Mouse (Mus musculus) A20 (cell line): Measurements from ENCODE around the gene Naa20.
A peak's percentile ranks its signal among the peaks of the same experiment; 100 is the strongest.

Source experiments
- DNase-seq: peaks from one replicate; pipeline ENCODE4 v3.0.0-alpha.2; 2011; ENCODE audit warnings: low read depth, low spot score

The Naa20 gene

DNA sequence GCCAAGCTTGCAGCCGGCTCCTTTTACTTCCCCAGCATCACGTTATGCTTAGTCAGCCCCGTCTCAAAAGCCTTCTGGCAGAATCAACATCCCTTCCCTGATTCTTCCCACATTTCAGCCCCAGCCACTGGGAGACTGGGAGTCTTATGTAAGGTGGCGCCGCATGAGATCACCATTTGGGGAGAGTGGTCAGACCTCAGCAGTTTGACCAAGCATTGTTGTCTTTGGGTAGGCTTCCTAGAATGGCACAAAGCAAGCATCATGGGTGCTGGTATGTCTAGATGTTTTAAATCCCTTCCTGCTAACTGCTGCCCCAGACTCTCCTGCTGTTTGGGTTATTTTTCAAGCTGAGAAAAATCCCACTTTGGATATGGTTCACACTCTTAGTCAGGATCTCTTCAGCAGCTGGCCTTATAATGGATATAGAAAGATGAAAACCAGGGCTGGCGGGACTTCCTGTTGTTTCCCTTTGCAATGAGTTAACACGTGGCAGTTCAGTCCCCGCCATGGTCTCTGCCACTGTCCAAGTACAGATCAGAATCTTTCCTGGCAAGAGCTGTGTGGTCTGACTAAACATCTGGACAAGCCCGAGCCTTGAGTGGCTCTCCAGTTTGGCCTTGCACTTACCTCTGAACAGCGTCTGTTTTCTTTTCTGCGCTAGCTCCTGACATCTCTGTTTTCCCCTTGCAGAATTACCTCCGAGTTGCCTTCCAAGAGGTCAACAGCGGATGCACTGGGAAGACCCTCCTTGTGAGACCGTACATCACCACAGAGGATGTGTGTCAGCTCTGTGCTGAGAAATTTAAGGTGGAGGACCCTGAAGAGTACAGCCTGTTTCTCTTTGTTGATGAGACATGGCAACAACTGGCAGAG lies 16.8 kb upstream of the Naa20 start:
- no peak for DNase-seq

DNA sequence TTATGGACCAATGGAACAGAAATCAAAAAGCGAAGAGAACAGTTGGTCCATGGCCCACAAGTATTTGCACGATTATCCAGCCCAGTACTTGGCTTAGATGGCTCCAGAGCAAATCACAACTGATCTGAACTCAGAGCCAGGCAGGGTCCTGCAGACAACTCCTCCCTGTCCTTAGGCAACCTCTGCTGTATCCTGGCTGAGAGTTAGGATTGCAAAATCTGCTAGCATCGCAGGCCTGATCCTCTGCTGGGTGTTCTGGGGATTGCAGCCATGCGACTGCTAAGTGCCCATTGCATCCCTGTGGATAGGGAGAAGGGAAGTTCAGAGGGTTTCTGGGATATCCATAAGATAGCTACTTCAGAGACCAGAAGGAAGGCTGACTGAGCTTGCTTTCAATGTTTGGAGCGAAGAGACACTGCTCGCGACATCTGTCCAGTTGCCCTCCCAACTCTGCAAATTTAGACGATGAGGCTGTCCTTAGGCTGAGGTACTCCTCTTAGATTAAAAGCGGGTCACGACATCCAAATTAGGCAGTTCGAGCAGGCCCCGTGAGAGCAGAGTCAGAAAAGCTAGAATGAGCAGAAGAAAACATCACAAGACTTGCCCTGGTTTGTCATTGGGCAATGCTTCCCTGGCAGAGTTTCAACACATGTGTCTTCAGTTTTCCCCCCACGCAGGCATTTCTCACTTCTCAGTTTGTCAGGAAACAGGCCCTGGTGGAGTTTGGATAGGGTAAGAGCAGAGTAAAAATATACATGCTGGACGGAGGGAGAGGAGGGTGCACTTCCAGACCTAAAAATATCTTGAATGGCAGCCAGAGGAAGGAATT lies 13.7 kb upstream of the Naa20 start:
- DNase-seq, result no peak

DNA sequence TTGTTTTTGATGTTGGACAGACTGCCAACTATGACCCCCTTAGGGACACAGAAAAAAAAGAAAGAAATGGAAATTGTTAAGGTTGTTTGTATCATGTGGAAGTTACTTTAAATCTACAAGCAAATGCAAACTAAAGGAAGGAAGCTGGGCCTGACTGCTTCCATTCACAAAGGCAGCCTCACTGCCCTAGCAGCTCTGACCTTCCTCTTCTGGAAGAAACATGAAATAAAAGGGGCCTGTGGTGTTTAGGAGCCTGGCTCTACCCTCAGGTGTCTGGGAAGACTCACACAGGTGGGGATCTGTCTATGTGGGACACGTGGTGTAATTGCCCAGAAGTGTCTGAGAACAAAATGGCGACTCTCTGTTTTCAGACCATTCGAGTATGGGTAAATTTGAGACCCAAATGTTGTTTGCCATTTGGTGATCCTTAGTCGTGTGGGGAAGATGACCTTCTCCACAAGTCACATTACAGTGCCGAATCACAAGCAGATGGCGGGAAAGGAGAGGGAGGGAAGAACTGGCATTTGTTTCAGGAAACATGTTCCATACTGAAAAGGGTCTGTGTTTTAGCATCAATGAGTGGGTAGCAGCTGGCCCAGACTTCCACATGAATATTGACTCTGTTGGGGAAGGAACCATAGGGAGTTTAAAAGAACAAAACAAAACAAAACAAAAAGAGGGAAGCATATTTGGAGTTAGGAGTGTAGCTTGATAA lies 13.0 kb upstream of the Naa20 start:
- no peak for DNase-seq

DNA sequence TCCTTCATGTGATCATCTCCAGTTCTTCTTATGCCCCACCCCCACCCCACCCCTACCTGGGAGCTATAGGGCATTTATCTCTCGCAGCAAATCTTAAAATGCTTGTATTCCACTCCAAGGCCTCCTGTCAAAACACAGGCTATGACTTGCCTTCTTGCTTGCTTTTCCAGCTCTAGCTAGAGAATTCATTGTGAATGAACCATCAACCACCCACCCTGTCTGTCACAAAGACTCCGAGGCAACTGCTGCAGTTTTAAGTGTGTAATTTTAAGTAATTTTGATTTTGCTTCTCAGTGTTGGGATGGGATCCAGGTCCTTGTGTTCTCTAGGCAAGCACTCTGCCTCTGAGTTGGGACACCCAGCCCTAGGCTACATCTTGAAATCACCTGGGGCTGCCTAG lies 11.3 kb upstream of the Naa20 start:
- DNase-seq, result no peak

DNA sequence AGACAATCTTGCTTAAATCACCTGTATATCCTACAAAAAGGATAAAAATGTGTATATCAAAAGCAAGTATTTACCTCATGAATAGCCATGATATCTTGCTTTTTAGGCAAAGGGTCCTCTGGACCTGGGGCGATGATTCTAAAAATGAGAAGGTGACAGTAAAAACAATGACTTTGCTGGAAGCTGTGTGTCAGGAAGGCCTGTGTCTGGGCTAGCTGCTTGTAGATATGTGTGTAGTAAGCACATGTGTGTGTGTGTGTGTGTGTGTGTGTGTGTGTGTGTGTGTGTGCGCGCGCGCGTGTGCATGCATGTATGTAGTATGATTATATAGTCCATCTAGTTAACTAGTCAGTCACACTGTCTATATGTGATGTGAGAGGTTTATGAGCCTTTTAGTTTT lies 8.1 kb upstream of the Naa20 start:
- no peak for DNase-seq

DNA sequence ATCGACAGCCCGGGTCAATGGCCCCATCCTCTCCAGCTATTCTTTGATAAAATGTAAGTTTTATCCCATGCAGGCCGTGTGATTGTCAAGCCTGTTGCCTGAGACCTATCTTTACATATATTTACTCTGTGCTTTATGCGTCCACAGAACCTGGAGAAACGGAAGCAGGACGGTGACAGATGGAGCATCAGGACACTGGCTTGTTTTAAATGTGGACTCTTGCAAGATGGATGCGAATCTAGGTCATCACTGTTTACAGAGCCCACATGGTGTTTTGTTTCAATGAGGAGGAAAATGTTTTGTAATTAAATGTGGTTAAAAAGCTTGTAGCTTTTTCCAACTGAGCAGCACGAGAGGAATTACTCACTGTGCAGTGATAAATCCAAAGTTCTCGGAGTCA lies 3.8 kb upstream of the Naa20 start:
- no peak for DNase-seq

GRCm38 (mm10) chr2:145900318-145900717 lies 1.6 kb upstream of the Naa20 start:
- peak; percentile 29 for DNase-seq

DNA sequence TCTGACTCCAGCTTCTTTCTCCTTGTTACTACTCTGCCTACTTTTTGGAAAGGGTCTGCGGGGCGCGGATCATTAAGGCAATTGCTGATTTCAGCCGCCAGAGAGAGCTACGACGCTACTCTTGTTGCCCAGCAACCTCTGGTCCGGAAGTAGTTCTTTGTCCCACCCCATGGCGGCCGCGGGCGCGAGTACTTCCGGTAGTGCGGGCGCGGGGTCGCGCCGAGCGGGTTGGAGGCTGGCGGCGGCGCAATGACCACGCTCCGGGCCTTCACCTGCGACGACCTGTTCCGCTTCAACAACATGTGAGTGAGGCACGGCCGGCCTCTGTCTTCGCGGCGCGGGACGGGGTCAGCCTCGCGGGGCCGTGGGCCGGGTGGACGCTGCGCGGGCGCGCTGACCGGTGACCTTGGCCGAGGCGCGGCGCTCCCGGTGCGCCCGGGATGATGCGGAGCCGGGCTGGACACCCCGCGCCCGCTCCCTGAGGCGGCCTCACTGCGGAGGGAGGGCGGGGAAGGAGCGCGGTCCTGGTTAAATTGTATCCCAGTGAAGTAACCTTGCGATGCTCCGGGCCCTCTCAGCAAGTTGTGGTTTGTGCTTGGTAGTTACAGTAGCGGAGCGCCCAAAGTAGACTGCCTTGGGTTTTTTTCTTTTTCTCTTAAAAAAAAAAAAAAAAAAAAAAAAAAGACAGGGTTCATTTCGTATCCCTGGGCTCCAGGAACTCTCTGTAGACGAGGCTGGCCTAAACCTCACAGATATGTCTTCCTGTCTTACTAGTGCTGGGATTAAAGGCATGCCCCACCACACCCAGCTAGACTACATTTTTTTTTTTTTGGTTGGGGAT lies 1.4 kb downstream of the Naa20 start:
- DNase-seq, result peak; percentile 92

DNA sequence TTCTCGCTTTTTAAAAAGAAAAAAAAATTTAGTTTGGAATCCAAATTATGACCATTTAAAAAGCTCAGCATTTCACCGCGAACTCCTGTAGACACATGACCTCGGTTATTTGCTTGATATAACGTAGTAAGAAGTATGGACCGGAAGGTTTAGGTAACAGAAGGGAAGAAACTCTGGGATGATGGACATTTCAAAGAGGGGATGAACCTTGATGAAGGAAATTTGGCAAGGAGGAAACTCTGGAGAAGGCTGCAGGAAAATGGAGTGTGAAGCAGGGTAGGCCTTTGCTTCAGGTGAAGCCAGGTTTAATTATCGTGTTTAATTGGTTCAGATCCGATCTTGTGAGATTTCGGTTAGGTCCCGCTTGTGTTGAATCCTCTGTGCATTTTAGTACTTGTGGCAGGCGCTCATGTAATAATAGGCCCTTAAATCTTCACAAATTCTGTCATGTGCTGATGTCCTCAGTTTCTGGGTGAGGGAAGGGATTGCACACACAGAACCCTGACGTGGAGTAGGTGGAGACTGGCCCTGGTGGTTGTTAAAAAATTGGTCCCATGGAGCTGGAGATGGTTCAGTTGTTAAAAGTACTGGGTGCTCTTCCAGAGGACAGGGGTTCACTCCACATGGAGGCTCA lies 2.2 kb downstream of the Naa20 start:
- DNase-seq, result peak; percentile 45

- DNase-seq, result peak; percentile 59
These were observed 3.3 kb downstream of the Naa20 start for GRCm38 (mm10) chr2:145905156-145905555.

- peak; percentile 13 for DNase-seq
These were observed 4.0 kb downstream of the Naa20 start for GRCm38 (mm10) chr2:145905884-145906283.

GRCm38 (mm10) chr2:145920941-145921650 lies 19.2 kb downstream of the Naa20 start:
- DNase-seq, result no peak

DNA sequence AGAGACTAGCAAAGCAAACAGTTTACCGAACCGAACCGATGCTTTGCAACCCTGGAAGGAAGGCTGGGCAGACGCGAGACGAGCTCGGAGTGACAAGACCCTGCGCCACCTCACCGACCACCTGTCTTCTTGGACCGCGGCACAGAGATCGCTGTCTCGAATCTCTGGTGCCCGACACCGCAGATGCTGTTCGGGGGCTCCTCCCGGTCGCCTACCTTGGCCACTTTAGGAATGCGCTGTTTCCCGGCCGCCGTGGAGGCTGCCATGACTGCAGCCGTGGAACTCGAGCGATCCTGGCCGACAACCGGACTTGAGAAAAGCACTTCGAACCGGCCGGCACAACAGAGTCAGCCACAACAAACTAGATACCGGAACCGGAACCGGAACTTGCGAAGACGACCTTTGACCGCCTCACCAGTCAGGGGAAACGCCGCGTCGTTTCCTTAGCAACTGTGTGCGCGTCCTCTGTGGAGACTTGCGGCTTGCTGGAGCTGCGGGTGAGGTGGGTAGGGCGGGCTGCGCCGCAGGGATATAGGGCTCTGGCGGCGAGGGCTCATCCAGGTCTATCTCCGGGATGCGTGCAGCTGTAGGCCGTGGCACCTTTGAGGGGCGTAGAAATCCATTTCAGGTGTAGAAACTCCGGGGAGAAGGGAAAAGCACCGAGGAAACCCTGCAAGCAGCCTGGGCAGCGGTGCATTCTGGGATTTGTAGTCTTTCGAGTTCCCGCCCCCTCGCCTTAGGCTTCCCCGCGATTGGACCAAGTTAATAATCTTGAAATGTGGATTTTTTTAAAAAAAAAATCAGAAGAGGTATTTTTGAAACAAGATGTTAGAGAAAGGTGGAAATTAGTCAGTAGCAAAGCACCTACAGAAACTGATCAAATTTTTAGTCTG lies 32.7 kb downstream of the Naa20 start, which contains the start of the genes Cfap61 and Crnkl1:
TSS of gene Cfap61 (plus strand) at position 446 of the 893 bp plus-strand sequence.
TSS of gene Crnkl1 (minus strand) at position 676 of the 893 bp plus-strand sequence.
- DNase-seq, result peak; percentile 96

- DNase-seq, result no peak
These were observed 35.1 kb downstream of the Naa20 start for GRCm38 (mm10) chr2:145936975-145937374.

- no peak for DNase-seq
These were observed 39.5 kb downstream of the Naa20 start for GRCm38 (mm10) chr2:145941403-145941802.

- no peak for DNase-seq
These were observed 42.4 kb downstream of the Naa20 start for GRCm38 (mm10) chr2:145944286-145944685.

DNA sequence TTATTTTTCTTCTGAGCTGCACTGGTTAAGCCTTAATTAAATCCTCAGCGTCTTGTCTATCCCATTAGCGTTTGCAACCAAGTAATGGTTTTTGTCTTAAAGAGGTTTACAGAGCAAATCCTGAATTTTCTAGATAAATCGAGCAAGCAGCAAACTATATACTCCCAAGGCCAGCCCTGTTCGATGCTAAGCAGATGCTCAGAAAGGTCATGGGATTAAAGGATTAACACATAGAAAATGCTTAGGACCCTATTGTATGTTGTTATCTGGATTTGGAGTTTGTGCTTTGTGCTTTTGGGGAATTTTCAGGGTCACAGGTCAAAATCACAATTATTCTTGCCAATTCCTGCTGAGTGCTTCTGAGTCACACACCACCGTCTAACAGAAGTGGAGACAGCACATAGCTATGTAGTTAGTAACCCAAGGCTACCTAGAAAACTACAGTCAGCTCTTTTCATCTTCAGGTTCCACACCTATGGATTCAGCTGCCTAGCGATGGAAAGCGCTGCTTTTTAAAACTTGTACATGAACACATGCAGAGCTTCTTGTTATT lies 46.6 kb downstream of the Naa20 start:
- no peak for DNase-seq

GRCm38 (mm10) chr2:145949475-145950068 lies 47.7 kb downstream of the Naa20 start:
- DNase-seq, result no peak
